In the genomic region with DNA sequence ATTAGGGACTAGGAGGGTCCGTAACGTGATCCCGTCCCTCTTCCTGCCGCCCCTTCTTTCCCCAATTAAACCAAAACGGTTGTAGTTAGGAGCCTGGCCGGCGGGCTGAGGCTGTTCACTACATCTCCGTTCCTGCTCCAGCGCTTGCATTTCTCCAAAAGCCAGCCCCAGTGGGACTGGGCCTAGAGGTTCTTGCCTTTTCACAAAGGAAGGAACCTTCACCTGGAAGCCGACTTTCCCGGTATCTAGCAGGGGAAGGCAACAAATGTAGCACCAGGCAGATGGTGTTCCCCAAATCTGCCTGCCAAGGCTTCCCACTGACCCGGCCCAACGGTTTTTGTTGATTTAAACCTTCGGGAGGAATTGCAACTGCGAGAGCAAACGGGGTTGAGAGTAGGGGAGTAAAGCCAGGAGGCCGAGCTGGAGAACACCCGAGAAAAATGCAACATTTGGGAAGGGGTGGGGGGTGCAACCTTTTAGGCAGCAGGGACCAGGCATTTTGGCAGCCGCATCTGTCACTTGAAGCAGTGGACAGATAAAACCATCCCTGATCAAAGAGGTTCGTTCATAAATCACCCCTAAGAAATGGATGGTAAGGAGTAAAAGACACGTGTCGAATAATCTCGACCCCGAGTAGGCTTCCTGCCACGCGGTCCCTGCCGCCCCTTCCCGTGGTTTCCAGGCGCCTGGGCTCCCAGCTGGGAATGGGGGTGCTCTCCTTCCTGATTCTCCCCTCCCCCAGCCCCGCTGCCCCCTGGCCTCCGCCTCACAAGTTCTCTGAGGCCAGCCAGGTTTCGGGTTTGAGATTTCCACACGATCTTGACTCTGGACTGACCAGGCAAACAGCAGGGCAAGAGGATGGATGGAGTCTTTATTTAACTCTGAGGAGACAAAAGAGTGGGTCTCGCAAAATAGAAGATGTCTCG, we compare ENCODE assay signal across 9 mouse cellular contexts. TPM values are rescaled to one million over a fixed set of nuclear protein-coding genes. Genes with fewer than 3 reads are reported as not detected.
DNase-seq lines count a peak whose midpoint lies in the region; ATAC-seq and TF ChIP-seq lines count a peak whose summit lies in the region.
"Had no signal": no experiment of that assay in that cellular context is flagged by ENCODE, and none has a peak within 500 bp of the region (broad histone marks: within the 10 kb centered on the region; RNA-seq: fewer than 3 reads in every experiment).

No protein-coding gene starts in this region.

- WGBS in kidney, postnatal 0 days, result 2% methylated on average over 35 of the region's 35 CpGs
- under 1% methylated on average over 35 of the region's 35 CpGs for WGBS in midbrain, embryonic 15.5 days

- H3K9me3 ChIP-seq in kidney, postnatal 0 days (replicated peaks; ENCODE audit: low read length), result no peaks in the 10 kb centered on the region
- H3K9me3 ChIP-seq in midbrain, embryonic 15.5 days, result no peaks in the 10 kb centered on the region

- intact Hi-C loops in heart, postnatal 10 days (cut with DNase I), result no loop called here

- ATAC-seq in kidney, postnatal 0 days (replicated peaks; ENCODE audit: low FRiP score, low read depth), result no peak; the same call in 1 of the 2 replicates
- peak; percentile 23; the same call in 1 of the 2 replicates for ATAC-seq in midbrain, embryonic 15.5 days (replicated peaks)

- H3K36me3 ChIP-seq in kidney, postnatal 0 days (ENCODE audit: insufficient read depth, low read length), result no peaks in the 10 kb centered on the region
- H3K36me3 ChIP-seq in midbrain, embryonic 15.5 days (replicated peaks), result no peaks in the 10 kb centered on the region

- no peak overlapping the region for H3K9ac ChIP-seq in kidney, postnatal 0 days (ENCODE audit: low read depth, low read length)
- H3K9ac ChIP-seq in midbrain, embryonic 15.5 days, result no peak overlapping the region

- peaks cover 11% of the 10 kb centered on the region for H3K4me1 ChIP-seq in kidney, postnatal 0 days (replicated peaks; ENCODE audit: insufficient read depth, low read length)
- peaks cover 23% of the 10 kb centered on the region for H3K4me1 ChIP-seq in midbrain, embryonic 15.5 days

- H3K4me2 ChIP-seq in kidney, postnatal 0 days (ENCODE audit: low read length), result peak overlapping the region; percentile 48
- H3K4me2 ChIP-seq in midbrain, embryonic 15.5 days, result peak overlapping the region; percentile 37

- peak; percentile 58 for DNase-seq in kidney, postnatal 0 days (ENCODE audit: low spot score)
- DNase-seq in kidney, postnatal 25 days, result no peak
- DNase-seq in embryo, embryonic 11 days, result peak; percentile 83
- DNase-seq in heart, postnatal 10 days, result peak; percentile 27 to 41
- no peak for DNase-seq in frontal cortex, adult 2 months (ENCODE audit: extremely low spot score in 1 of 2, low spot score in 1 of 2)
- DNase-seq in right cerebral cortex, postnatal 25 days, result no peak
- no peak for DNase-seq in layer of hippocampus, adult 2 months (ENCODE audit: low spot score in 2 of 2)

- TF ChIP-seq CTCF in kidney, postnatal 0 days (IDR thresholded peaks at IDR 0.05; ENCODE audit: low read depth), result no peak
- no peak for TF ChIP-seq CTCF in layer of hippocampus, adult 2 months (conservative IDR thresholded peaks at IDR 0.05)

- peaks cover 61% of the 10 kb centered on the region for H3K27me3 ChIP-seq in kidney, postnatal 0 days (ENCODE audit: insufficient read depth, low read length)
- peaks cover 58% of the 10 kb centered on the region for H3K27me3 ChIP-seq in midbrain, embryonic 15.5 days (replicated peaks)

- H3K4me3 ChIP-seq in kidney, postnatal 0 days (replicated peaks; ENCODE audit: low read depth, low read length), result peak overlapping the region; percentile 21
- peak overlapping the region; percentile 0; the same call in 1 of the 2 replicates for H3K4me3 ChIP-seq in midbrain, embryonic 15.5 days
- H3K4me3 ChIP-seq in layer of hippocampus, adult 2 months, result no peak overlapping the region

- H3K27ac ChIP-seq in kidney, postnatal 0 days, result no peak overlapping the region
- H3K27ac ChIP-seq in midbrain, embryonic 15.5 days, result no peak overlapping the region
- H3K27ac ChIP-seq in layer of hippocampus, adult 2 months, result no peak overlapping the region

RNA-seq across cellular contexts. Expression of a gene that starts 9.3 kb away (rescaled TPM):
- 3.9 and 4.3 TPM in 2 replicates for polyA plus RNA-seq in kidney, postnatal 0 days (2015; fragmentation: Nextera tagmentation; extraction: Ambion mirVana)
- total RNA-seq in heart, postnatal 10 days (2021), result 1 to 10 TPM; 3.6 to 4.5 TPM
- polyA plus RNA-seq in midbrain, embryonic 15.5 days (2015; fragmentation: Nextera tagmentation; extraction: Ambion mirVana), result 1.2 and 1.5 TPM in 2 replicates
- polyA plus RNA-seq in frontal cortex, adult 2 months (2012; rRNA removed), result 0.95 and 1.1 TPM in 2 replicates
- 1 to 10 TPM; 1.6 TPM for total RNA-seq in layer of hippocampus, adult 2 months (2021)

RNA-seq across cellular contexts. Expression of a gene that starts 38.5 kb away (rescaled TPM):
- polyA plus RNA-seq in kidney, postnatal 0 days (2015; fragmentation: Nextera tagmentation; extraction: Ambion mirVana), result not detected in 2 replicates
- total RNA-seq in heart, postnatal 10 days (2021), result not detected
- polyA plus RNA-seq in midbrain, embryonic 15.5 days (2015; fragmentation: Nextera tagmentation; extraction: Ambion mirVana), result 0.71 and 0.86 TPM in 2 replicates
- not detected in 2 replicates for polyA plus RNA-seq in frontal cortex, adult 2 months (2012; rRNA removed)
- not detected for total RNA-seq in layer of hippocampus, adult 2 months (2021)
- polyA plus RNA-seq: small intestine, adult 2 months had no signal

Comparison
In these comparisons a context has a peak if more than half of its experiments do, and no peak if none do; other contexts are left out.
1. DNase-seq: peak in kidney, postnatal 0 days (single experiment), embryo, embryonic 11 days (single experiment) and heart, postnatal 10 days (2 of 2); none in kidney, postnatal 25 days (0 of 2), frontal cortex, adult 2 months (0 of 2), right cerebral cortex, postnatal 25 days (single experiment) and layer of hippocampus, adult 2 months (0 of 2).